Mouse (Mus musculus): ENCODE results near the gene Gphb5. TPM values are rescaled to one million over a fixed set of nuclear protein-coding genes. Genes with fewer than 3 reads are reported as not detected.

The Gphb5 gene
- polyA plus RNA-seq, 1 experiment = not detected

DNA sequence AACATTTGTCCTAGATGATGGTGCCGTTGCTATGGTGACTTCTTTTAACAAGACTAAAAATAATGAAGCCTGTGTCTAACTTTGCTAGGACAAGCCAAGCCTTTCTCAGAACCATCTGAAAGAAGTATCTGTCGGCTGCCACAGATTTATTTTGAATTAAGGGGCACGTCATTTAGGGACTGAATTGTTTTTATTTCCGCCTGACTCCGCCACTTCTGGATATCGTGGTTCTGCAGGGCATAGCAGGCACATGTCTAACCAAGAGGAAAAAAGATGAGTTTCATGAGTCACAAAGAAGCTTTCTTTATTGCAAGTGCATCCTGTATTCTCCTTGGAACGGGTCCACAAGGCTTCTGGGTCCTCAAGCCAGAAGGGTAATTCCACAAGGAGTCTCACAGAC lies 7.8 kb upstream of the Gphb5 start:
- Histone ChIP-seq H3K27ac (ENCODE audit: control insufficient read depth, insufficient read depth, low read depth, low read length, poor library complexity) (no peak overlapping the region), H3K4me3 (replicated peaks; ENCODE audit: control insufficient read depth, low read depth, low read length) (no peak overlapping the region), H3K4me1 (ENCODE audit: control insufficient read depth, insufficient read depth, low read length) (no peaks in the 10 kb centered on the region)
- 76% methylated on average over 7 of the region's 7 CpGs for WGBS
- TF ChIP-seq CTCF (IDR thresholded peaks at IDR 0.05; ENCODE audit: control insufficient read depth, insufficient read depth, low read length) = no peak
- TF ChIP-seq POLR2A (IDR thresholded peaks at IDR 0.05; ENCODE audit: borderline replicate concordance, control insufficient read depth, low read depth, low read length) = no peak

DNA sequence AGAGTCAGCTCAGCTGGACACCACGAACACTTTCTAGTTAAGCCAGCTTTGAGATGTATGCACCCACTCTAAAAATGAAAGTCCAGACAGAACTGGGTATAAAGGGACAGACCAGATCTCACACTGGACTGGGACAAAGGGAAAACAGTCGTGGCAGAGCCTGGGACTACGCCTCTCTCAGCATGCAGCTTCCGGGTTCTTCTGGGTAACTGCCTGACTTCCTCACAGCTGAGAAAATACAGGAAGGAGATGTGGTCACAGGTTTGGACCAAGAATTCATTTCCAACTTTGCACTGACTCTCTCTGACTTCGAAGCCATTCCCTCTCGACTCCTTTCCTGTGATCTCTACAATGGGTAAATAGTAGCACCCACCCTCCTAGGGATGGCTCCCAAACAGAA lies 1.6 kb downstream of the Gphb5 start:
- WGBS = 20% methylated on average over 6 of the region's 6 CpGs
- no peak overlapping the region for H3K4me3 ChIP-seq (replicated peaks; ENCODE audit: control insufficient read depth, low read depth, low read length)
- no peak overlapping the region for H3K27ac ChIP-seq (ENCODE audit: control insufficient read depth, insufficient read depth, low read depth, low read length, poor library complexity)
- peaks cover 2% of the 10 kb centered on the region for H3K4me1 ChIP-seq (ENCODE audit: control insufficient read depth, insufficient read depth, low read length)
- TF ChIP-seq CTCF (IDR thresholded peaks at IDR 0.05; ENCODE audit: control insufficient read depth, insufficient read depth, low read length) (no peak), POLR2A (IDR thresholded peaks at IDR 0.05; ENCODE audit: borderline replicate concordance, control insufficient read depth, low read depth, low read length) (no peak)

DNA sequence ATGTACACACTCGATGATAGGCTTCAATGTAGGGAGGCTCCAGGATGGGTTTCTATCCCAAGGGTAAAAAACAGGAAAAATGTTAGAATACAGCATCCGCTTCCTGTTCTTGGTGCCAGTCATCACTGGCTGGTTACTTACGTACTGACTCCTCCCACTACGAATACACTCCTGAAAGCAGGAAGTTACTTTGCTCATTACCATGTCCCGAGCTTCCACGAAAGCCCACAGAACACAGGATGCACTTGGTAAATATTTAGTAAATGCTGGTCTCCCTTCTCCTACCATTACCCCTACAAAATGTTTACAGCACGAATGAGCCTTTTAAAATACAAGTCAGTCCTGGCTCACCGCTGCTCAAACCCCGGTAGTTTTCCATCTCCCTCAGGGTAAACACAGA lies 3.6 kb downstream of the Gphb5 start:
- 36% methylated on average over 9 of the region's 9 CpGs for WGBS
- TF ChIP-seq POLR2A (IDR thresholded peaks at IDR 0.05; ENCODE audit: borderline replicate concordance, control insufficient read depth, low read depth, low read length) (no peak), CTCF (IDR thresholded peaks at IDR 0.05; ENCODE audit: control insufficient read depth, insufficient read depth, low read length) (no peak)
- Histone ChIP-seq H3K4me1 (ENCODE audit: control insufficient read depth, insufficient read depth, low read length) (peaks cover 2% of the 10 kb centered on the region), H3K4me3 (replicated peaks; ENCODE audit: control insufficient read depth, low read depth, low read length) (peak overlapping the region; percentile 35), H3K27ac (ENCODE audit: control insufficient read depth, insufficient read depth, low read depth, low read length, poor library complexity) (no peak overlapping the region)

DNA sequence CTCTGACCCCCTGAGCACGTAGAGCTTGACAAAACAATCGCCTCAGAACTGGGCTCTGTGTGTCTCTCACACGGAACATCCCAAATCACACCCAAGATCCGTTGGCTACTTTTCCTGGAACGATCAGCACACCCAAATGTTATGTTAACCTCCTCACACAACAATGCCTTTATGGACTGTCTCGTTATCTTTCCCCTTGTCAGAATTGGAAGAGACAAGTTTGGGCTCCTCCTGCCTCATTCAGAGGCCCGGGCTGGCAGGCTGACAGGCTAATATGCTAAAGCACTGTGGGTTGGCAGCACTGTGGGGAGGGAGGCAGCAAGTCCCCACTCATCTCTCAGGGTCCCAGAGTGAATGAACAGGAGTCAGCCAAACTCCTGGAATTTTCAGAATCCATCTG lies 19.5 kb downstream of the Gphb5 start:
- TF ChIP-seq POLR2A (IDR thresholded peaks at IDR 0.05; ENCODE audit: borderline replicate concordance, control insufficient read depth, low read depth, low read length) (no peak), CTCF (IDR thresholded peaks at IDR 0.05; ENCODE audit: control insufficient read depth, insufficient read depth, low read length) (no peak)
- Histone ChIP-seq H3K4me1 (ENCODE audit: control insufficient read depth, insufficient read depth, low read length) (no peaks in the 10 kb centered on the region), H3K27ac (ENCODE audit: control insufficient read depth, insufficient read depth, low read depth, low read length, poor library complexity) (no peak overlapping the region), H3K4me3 (replicated peaks; ENCODE audit: control insufficient read depth, low read depth, low read length) (no peak overlapping the region)
- 78% methylated on average over 7 of the region's 7 CpGs for WGBS

DNA sequence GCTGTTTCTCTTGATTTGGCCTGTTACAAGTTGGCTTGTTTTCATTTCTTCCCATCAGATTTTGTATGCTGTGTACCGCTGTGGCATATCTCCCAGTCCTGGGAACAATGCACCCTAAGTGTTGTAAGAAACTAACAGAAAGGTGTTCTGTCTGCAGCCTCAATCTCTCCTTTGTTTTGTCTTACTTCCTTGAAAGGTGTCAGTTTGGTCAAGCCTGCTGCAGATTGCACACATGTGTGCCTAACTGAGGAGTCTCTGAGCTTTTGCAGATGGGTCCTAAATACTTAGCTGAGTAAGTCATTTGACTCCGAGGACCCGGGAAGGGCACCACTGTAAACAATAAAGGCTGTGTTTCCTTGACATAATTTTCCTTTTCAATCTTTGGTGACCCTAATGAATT lies 20.0 kb downstream of the Gphb5 start:
- Histone ChIP-seq H3K4me3 (replicated peaks; ENCODE audit: control insufficient read depth, low read depth, low read length) (no peak overlapping the region), H3K4me1 (ENCODE audit: control insufficient read depth, insufficient read depth, low read length) (no peaks in the 10 kb centered on the region), H3K27ac (ENCODE audit: control insufficient read depth, insufficient read depth, low read depth, low read length, poor library complexity) (no peak overlapping the region)
- WGBS = 88% methylated on average over 3 of the region's 3 CpGs
- TF ChIP-seq POLR2A (IDR thresholded peaks at IDR 0.05; ENCODE audit: borderline replicate concordance, control insufficient read depth, low read depth, low read length) = no peak
- TF ChIP-seq CTCF (IDR thresholded peaks at IDR 0.05; ENCODE audit: control insufficient read depth, insufficient read depth, low read length) = no peak

DNA sequence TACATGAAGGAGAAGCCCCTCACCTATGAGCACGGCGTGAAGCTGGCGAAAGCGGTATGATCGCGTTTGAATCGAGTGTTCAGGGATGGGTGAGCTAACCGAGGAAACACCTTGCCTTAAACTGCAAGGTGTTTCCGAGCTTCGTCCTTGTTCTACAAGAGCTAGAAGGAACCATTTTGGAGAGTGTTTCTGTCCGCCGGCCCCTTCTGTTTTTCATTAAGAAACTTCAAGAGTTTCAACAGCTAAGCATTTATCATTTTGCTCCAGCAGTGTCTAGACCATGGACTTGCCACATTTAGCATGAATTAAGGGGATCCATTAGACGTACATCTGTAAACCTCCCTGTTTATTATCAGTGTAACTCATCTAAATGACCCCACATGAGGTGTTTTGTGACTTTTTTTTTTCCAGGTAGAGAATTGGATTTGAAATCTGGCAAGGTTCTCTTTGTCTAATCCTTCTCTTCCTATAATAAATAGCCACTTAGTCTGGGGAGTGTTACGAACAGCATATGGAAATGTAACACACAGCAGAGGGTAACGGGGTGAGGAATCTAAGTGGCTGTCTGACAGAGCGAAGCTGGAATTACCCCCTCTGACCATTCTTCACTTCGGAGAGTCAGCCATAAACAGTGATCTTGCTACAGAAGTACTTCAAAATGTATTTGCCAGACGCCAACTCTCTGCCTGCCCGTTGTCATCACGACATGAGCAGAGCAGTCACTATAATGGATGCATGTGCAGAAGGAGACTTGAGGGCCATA lies 22.4 kb downstream of the Gphb5 start:
- WGBS = 84% methylated on average over 20 of the region's 20 CpGs
- Histone ChIP-seq H3K4me3 (replicated peaks; ENCODE audit: control insufficient read depth, low read depth, low read length) (no peak overlapping the region), H3K4me1 (ENCODE audit: control insufficient read depth, insufficient read depth, low read length) (no peaks in the 10 kb centered on the region), H3K27ac (ENCODE audit: control insufficient read depth, insufficient read depth, low read depth, low read length, poor library complexity) (no peak overlapping the region)
- TF ChIP-seq POLR2A (IDR thresholded peaks at IDR 0.05; ENCODE audit: borderline replicate concordance, control insufficient read depth, low read depth, low read length) (no peak), CTCF (IDR thresholded peaks at IDR 0.05; ENCODE audit: control insufficient read depth, insufficient read depth, low read length) (no peak)

DNA sequence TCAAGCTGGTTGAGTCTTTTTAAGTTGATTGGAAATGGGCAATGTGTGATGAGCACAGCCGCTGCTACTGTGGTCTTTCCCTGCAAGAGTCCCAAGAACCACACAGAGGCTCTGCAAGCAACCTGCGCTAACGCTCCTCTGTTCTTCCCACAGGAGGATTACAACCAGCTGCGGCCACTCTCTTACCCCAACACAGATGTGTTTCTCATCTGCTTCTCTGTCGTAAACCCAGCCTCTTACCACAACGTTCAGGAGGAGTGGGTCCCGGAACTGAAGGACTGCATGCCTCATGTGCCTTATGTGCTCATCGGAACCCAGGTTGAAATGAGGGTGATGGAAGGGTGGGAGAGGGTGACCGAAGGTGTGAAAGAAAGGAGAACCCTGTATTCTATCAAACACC lies 25.1 kb downstream of the Gphb5 start:
- Histone ChIP-seq H3K4me3 (replicated peaks; ENCODE audit: control insufficient read depth, low read depth, low read length) (no peak overlapping the region), H3K27ac (ENCODE audit: control insufficient read depth, insufficient read depth, low read depth, low read length, poor library complexity) (no peak overlapping the region)
- WGBS = 78% methylated on average over 9 of the region's 9 CpGs

DNA sequence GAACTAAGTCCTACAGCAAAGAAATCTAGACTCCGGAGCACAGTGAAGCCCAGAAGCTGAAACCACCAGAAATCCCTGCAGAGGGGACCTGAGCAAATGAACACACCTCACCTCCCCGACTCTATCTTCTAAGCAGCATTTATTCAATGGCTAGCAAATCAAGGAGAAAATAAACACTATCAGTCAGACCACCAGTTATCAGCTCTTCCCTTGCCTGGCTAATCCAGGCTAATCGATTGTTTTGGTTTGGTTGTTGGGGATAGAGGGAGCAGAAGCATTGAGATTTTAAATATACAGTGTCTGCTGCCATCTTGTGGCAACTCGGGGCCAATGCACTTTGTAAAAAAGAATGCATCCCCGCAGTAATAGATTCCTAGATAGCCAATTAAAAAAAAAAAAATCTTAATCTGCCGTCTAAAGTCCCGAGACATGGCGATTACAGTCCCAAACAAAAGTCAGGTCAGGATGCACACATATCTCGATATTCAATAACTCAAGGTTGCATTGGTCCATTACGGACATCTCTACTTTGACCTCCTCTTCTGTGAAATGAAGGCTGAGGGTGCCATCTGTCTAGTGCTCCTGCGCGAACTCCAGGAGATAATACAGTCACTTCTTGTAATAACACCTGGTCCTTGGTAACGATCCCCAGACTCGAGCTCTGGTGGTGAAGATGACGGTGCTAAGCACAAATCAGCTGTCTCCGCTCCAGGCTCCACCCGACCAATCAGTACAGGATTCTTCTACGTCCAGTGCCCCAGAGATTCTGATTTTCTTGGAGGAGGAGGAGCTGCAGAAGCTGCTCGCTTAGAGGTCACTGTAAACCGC lies 27.1 kb downstream of the Gphb5 start:
- H3K4me3 ChIP-seq (replicated peaks; ENCODE audit: control insufficient read depth, low read depth, low read length) = no peak overlapping the region
- TF ChIP-seq POLR2A (IDR thresholded peaks at IDR 0.05; ENCODE audit: borderline replicate concordance, control insufficient read depth, low read depth, low read length) (no peak), CTCF (IDR thresholded peaks at IDR 0.05; ENCODE audit: control insufficient read depth, insufficient read depth, low read length) (no peak)
- WGBS = 49% methylated on average over 20 of the region's 20 CpGs

More for the DNA sequence above, 25.1 kb downstream of the Gphb5 start:
- no peaks in the 10 kb centered on the region for H3K4me1 ChIP-seq (ENCODE audit: control insufficient read depth, insufficient read depth, low read length)
- TF ChIP-seq CTCF (IDR thresholded peaks at IDR 0.05; ENCODE audit: control insufficient read depth, insufficient read depth, low read length) (no peak), POLR2A (IDR thresholded peaks at IDR 0.05; ENCODE audit: borderline replicate concordance, control insufficient read depth, low read depth, low read length) (no peak)

More for the DNA sequence above, 27.1 kb downstream of the Gphb5 start:
- Histone ChIP-seq H3K27ac (ENCODE audit: control insufficient read depth, insufficient read depth, low read depth, low read length, poor library complexity) (no peak overlapping the region), H3K4me1 (ENCODE audit: control insufficient read depth, insufficient read depth, low read length) (no peaks in the 10 kb centered on the region)

Measured in bone marrow, adult 2 months (tissue).